Mouse (Mus musculus) inflammation-experienced regulatory T-cells, adult 6 months (primary cell): ENCODE measurements around the gene Plekha5. TPM values are rescaled to one million over a fixed set of nuclear protein-coding genes. Genes with fewer than 3 reads are reported as not detected.
A peak's percentile ranks its signal among the peaks of the same experiment; 100 is the strongest.
"Not testable (repeated sequence)": the region's sequence is repeated elsewhere in the genome, so short reads cannot be mapped to it uniquely, and the experiment has no call there.

Experiments
- ATAC-seq: one replicate; pipeline ENCODE4 v1.8.0; 2017
- polyA plus RNA-seq, 3 experiments: library from polyadenylated mRNA; unstranded; fragments of 100-300 nt; shearing (Covaris generic); gene quantifications; one replicate each; pipeline ENCODE4 v1.2.1; 2017

Gene Plekha5
- polyA plus RNA-seq, 3 experiments from 2014 or later: 16.2 to 21.7 (median 19.1) TPM

DNA sequence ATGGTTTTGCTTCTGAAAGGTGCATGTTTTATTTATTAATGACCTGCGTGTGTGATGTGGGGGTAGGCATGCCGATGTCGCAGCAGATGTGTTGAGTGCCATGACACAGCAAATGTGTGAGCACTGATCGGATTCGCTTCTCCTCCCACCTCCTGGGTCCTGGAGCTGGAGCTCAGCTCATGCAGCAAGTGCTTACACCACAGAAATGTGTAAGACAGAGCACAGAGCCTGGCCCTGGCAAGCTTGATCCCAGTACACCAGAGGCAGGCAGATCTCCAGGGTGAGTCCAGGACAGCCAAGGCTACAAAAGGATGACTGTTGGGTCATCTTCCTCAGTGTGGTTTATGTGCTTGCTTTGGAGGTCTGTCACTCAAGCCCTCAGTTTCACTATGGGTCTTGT is 109.8 kb downstream of the Plekha5 start:
- no peak for ATAC-seq

DNA sequence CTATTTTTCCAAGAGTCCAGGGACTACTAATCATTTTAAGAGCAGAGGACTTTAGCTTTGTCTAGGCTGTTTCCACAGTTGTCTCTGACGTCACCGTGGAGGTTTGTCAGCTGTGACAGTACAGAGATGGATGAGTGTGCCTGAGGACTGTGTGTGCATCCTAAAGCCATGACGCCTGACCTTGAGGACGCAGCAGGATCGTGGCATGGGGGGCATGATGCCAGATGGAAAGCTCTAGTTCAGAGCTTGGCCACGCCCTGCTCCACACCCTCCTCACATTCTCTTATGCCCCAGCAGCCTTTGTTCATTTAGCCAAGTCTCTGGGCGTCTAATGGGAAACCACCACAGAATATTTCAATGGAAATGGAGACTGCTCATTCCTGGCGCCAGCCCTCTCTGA is 111.7 kb downstream of the Plekha5 start:
- ATAC-seq: no peak

GRCm38 (mm10) chr6:140541919-140542318 is 118.1 kb downstream of the Plekha5 start:
- ATAC-seq: no peak

GRCm38 (mm10) chr6:140543005-140543794 is 119.3 kb downstream of the Plekha5 start:
- ATAC-seq: no peak

DNA sequence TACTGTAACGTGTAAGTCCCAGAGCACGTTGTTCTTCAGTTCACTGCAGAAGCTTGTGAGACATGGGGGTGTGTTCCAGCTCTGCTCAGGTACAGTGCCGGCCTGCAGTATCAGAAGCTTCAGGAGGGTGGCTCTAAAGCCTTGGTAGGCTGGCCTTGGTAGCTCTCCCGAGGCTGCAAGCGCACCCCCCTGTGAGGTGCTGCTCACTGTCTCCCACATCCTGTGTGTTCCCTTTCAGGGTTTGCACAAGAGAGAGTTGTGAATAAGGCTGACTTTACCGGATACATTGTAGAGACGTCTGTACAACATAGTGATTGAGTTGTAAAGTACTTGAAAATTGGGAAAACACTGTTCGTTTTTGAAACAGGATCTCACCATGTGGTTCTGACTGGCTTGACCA is 122.2 kb downstream of the Plekha5 start:
- ATAC-seq: peak; percentile 82

DNA sequence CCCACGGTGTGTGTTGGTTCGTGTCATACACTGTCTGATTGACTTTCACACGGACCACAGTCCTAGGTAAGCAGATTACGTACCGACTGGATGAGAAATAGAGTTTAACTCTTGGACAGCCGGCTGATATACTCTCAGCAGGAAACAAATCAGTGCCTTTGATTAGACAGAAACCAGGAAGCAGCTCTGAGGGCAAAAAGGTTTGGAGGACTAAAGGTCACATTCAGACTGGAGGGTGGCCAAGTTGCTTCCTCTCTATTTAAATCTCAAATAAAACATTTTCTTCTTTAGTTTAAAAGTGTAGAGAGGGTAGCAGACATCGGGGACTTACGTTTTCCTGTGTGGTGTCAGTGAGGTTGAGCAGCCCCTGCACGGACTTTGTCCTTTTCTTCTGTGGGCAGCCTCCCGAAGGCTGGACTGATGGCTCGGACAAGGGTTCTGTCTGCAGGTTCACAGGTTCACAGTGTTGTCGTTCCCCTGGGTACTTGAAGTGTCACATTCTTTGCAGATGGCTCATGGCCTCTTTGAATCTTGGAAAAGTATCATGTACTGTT is 122.9 kb downstream of the Plekha5 start:
- ATAC-seq: no peak

- no peak for ATAC-seq
These were observed 123.5 kb downstream of the Plekha5 start for GRCm38 (mm10) chr6:140547203-140547944.

- ATAC-seq: peak; percentile 67
These were observed 124.4 kb downstream of the Plekha5 start for GRCm38 (mm10) chr6:140548082-140548769.

DNA sequence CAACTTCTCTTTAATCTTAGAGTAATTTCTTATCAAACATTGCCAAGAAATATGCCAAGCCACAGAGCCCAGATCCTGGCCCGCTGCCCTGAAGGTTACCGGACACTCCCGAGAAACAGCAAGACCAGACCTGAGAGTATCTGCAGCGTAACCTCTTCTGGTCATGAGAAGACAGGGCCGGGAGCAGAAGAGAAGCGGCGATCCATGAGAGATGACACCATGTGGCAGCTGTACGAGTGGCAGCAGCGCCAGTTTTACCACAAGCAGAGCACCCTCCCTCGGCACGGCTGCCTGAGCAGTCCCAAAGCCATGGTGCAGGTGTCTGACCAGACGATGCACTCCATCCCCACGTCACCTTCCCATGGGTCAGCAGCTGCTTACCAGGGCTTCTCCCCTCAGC is 126.9 kb downstream of the Plekha5 start:
- ATAC-seq: no peak

- ATAC-seq: peak; percentile 46
These were observed 130.4 kb downstream of the Plekha5 start for GRCm38 (mm10) chr6:140554261-140554660.

DNA sequence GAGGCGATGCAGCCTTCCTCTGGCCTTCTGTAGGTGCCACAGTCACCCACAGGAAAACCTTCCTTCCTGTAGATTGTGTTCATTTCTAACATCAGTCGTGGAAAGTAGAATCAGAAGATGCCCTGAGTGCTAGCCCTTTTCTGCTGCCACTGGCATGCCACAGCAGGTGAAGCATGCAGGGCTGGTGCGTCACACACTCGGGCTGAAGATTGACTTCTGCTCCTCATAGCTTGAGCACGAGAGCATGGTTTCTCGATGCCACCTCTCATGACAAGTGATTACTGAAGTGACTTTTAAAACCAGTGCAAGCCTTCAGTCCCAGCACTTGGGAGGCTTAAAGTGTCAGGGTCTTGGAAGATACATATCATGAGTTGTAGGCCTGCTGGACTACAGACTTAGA is 135.6 kb downstream of the Plekha5 start:
- ATAC-seq: no peak

GRCm38 (mm10) chr6:140561151-140561916 is 137.5 kb downstream of the Plekha5 start:
- ATAC-seq: peak; percentile 93

DNA sequence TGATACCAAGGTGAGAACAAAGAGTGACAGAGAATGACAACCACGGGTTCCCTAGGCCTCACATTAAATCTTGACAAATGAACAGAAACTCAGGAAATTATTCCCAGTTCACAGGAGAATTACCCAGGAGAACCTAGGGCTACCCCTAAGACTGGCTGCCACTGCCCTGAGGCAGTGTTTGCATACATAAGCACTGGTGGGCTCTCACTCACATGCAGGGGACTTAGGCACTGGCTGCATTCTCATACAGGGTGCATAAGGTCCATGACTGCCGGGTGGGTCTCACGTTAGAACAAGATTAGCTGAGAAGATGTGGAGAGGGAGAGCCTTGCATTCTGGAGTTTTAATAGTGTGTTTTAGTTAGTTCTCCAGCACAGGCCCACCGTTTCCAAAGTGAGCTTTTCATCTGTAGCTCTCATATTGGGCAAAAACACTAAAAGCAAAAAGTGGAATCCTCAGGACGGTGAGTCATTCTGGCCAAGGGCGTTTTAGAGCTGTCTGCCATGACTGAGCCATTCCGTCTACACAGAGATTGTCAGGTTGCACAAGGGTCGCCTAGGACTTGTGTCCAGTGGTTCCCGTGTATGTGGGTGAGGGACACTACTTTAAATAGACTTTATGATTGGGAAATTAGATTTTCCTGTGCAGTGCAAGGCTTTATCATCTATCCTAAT is 138.2 kb downstream of the Plekha5 start:
- no peak for ATAC-seq

DNA sequence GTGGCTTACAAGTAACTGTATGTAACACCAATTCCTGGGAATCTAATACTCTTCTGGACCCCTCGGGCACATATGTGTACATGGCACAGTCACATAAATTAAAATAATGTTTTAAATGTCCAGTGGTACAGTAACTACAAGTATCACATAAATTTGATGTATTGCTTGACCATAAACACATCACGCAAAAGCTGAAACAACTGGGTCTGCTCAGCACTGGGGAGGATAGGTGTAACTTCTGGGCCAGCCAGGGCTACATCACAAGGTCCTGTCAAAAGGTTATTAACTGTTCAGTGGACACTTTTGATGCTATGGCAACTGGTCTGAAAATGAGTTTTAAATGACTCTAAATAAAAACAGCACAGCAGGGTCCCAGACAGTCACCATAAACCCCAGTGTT is 143.3 kb downstream of the Plekha5 start:
- ATAC-seq: no peak

- no peak for ATAC-seq
These were observed 144.0 kb downstream of the Plekha5 start for GRCm38 (mm10) chr6:140567897-140568296.

DNA sequence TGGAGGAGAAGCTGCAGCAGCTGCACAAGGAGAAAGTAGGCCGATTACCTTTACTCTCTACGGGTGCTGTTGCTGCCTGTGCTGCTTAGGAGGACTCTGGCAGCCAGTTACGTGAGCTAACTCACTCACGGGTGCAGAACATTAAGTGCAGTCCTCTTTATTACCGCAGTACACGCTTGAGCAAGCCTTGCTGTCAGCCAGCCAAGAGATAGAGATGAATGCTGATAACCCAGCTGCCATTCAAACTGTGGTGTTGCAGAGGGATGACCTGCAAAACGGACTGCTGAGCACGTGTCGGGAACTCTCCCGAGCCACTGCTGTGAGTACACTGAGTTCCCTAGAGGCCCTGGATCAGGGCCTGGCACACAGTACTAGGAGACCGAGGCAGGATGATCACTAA is 146.3 kb downstream of the Plekha5 start:
- no peak for ATAC-seq

DNA sequence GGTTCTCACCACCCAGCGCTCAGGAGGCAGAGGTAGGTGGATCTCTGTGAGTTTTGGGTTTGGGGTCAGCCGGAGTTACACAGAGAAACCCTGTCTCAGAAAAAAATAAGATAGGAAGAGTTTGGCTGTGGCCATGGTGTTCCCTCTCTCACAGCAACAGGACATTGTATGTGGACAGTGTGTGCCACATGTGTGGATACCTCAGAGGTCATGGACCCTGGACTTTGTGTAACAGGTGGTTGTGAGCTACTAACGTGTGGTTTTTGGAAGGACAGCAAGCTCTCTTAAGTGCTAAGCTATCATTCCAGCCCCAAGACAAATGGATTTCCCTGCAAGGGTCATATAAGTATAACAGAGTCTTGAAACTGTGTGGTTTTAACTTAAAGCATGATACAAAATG is 151.1 kb downstream of the Plekha5 start:
- ATAC-seq: no peak

DNA sequence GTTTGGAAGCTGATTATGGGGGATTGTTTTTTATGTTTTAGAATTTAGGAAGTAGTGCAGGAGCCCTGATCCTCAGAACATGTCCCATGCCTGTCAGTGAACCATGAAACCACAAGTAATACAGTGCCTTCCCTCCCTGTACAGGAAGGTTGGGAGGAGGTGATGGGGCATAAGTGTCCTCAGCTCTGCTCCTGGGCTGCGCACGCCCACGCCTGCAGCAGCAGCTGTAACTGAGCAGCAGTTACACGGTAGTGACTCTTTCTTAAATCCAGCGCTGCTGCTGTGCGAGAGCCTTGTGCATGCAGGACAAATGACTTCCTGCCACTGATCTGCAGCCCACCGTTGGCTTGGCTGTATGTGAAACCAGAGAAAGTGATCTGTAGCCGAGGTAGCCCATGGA is 152.3 kb downstream of the Plekha5 start:
- ATAC-seq: no peak

DNA sequence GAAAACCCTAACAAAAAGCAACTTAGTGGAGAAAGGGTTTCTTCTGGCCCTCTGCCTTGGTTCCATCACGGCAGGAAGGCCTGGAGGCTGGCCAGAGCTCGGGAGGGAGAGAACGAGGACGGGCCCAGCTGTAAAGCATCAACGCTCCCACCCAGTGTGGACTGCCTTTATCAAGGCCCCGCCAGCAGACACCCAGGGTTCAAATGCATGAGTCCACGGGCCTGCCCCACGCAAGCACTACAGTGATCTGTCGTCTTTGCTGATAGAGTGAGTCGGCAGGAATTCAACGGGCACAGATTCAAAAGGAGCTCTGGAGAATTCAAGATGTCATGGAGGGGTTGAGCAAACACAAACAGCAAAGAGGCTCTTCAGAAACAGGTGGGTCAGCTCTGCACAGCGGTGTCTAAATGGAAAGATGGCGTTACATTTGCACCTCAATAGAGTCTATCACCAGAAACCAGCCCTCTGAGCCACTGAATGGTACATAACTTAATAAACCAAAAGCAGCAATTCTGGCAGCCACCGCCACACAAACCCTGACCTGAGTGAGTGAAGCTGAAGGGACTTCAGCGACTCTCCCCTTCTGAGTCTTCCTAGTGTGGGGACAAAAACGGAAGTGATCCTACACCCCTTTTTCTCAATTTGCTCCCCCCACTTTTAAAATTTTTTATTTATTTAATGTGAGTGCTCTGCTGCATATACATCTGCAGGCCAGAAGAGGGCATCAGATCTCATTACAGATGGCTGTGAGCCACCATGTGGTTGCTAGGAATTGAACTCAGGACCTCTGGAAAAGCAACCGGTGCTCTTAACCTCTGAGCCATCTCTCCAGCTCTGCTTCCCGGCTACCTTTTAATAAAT is 153.3 kb downstream of the Plekha5 start:
- ATAC-seq: no peak

- no peak for ATAC-seq
These were observed 153.9 kb downstream of the Plekha5 start for GRCm38 (mm10) chr6:140577822-140578170.

DNA sequence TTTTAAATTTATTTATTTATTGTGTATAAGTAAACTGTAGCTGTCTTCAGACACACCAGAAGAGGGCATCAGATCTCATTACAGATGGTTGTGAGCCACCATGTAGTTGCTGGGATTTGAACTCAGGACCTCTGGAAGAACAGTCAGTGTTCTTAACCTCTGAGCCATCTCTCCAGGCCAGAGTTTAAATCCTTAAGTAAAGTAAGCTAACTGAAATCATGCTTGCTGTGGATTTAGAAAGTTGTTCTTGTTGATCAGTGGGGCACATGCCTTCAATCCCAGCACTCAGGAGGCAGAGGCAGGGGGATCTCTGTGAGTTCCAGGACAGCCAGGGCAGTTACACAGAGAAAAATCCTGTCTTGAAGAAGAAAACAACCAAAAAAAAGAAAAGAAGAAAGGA is 155.1 kb downstream of the Plekha5 start:
- ATAC-seq: not testable (repeated sequence)
